Mouse (Mus musculus) hindbrain, embryonic 16.5 days (tissue): ENCODE results near the gene Adam8. TPM values are rescaled to one million over a fixed set of nuclear protein-coding genes. Genes with fewer than 3 reads are reported as not detected.

Experiments
- ATAC-seq: fragments of 200-750 bp; cut with Nextera tagmentation; 2 replicates; pipeline ENCODE4 v1.8.0; 2017; ENCODE audit warnings: moderate TSS enrichment, moderate library complexity
- H3K27ac ChIP-seq: fragments of 300-500 bp; sonication (generic); 2 replicates; pipeline ENCODE4 v1.5.1; 2014; ENCODE audit warnings: low read depth, mild to moderate bottlenecking, control low read depth, low read length, moderate library complexity
- H3K27me3 ChIP-seq: fragments of 300-500 bp; sonication (generic); replicated peaks from 2 replicates; pipeline ENCODE4 v1.6.1; 2014; ENCODE audit warnings: low read length; ENCODE audit not compliant: control insufficient read depth, insufficient read depth
- H3K36me3 ChIP-seq: fragments of 300-500 bp; sonication (generic); 2 replicates; pipeline ENCODE4 v1.6.1; 2014; ENCODE audit warnings: mild to moderate bottlenecking, low read length, moderate library complexity, mixed read lengths; ENCODE audit not compliant: control insufficient read depth, insufficient read depth
- H3K4me1 ChIP-seq: fragments of 300-500 bp; sonication (generic); 2 replicates; pipeline ENCODE4 v1.6.1; 2014; ENCODE audit warnings: low read depth, low read length; ENCODE audit not compliant: control insufficient read depth, insufficient read depth
- H3K4me2 ChIP-seq: fragments of 300-500 bp; sonication (generic); 2 replicates; pipeline ENCODE4 v1.6.1; 2014; ENCODE audit warnings: mild to moderate bottlenecking, low read length, control low read depth, moderate library complexity
- H3K4me3 ChIP-seq: fragments of 300-500 bp; sonication (generic); 2 replicates; pipeline ENCODE4 v1.5.1; 2014; ENCODE audit warnings: mild to moderate bottlenecking, low read length, control low read depth, moderate library complexity
- H3K9ac ChIP-seq: fragments of 300-500 bp; sonication (generic); 2 replicates; pipeline ENCODE4 v1.6.1; 2014; ENCODE audit warnings: low read depth, mild to moderate bottlenecking, control low read depth, low read length, moderate library complexity
- H3K9me3 ChIP-seq: fragments of 300-500 bp; sonication (generic); 2 replicates; pipeline ENCODE4 v1.6.1; 2014; ENCODE audit warnings: mild to moderate bottlenecking, low read length, moderate library complexity; ENCODE audit not compliant: control insufficient read depth
- WGBS: fragments of 180-500 bp; shearing (Covaris S2); extraction: QIAGEN DNeasy Blood & Tissue Kit; methylation state at CpG from one replicate; pipeline ENCODE4 v1.1.7; 2014; 5-methylcytosine and 5-hydroxymethylcytosine counted together
- polyA plus RNA-seq: library from polyadenylated mRNA; unstranded; fragments of >200 nt; fragmentation: Nextera tagmentation; extraction: Ambion mirVana; gene quantifications from 2 replicates; pipeline ENCODE4 v1.2.1, GENCODE M21; 2015

Gene Adam8
- polyA plus RNA-seq, 1 experiment from 2014 or later: 2.8 TPM

GRCm38 (mm10) chr7:139956658-139957057, 35.7 kb downstream of the Adam8 start:
- Histone ChIP-seq H3K9me3 (no peaks in the 10 kb centered on the region), H3K9ac (no peak overlapping the region), H3K4me1 (peaks cover 4% of the 10 kb centered on the region; the same call in 1 of the 2 replicates), H3K4me2 (no peak overlapping the region), H3K4me3 (no peak overlapping the region), H3K27me3 (no peaks in the 10 kb centered on the region), H3K27ac (no peak overlapping the region), H3K36me3 (no peaks in the 10 kb centered on the region)
- no peak for ATAC-seq
- WGBS: 83% methylated on average over 3 of the region's 3 CpGs

GRCm38 (mm10) chr7:139955505-139955904, 36.9 kb downstream of the Adam8 start:
- Histone ChIP-seq H3K9ac (no peak overlapping the region), H3K4me1 (peaks cover 9% of the 10 kb centered on the region), H3K9me3 (no peaks in the 10 kb centered on the region), H3K27ac (no peak overlapping the region), H3K36me3 (no peaks in the 10 kb centered on the region), H3K27me3 (no peaks in the 10 kb centered on the region), H3K4me2 (no peak overlapping the region), H3K4me3 (no peak overlapping the region)
- no peak for ATAC-seq
- WGBS: 75% methylated on average over 4 of the region's 4 CpGs

DNA sequence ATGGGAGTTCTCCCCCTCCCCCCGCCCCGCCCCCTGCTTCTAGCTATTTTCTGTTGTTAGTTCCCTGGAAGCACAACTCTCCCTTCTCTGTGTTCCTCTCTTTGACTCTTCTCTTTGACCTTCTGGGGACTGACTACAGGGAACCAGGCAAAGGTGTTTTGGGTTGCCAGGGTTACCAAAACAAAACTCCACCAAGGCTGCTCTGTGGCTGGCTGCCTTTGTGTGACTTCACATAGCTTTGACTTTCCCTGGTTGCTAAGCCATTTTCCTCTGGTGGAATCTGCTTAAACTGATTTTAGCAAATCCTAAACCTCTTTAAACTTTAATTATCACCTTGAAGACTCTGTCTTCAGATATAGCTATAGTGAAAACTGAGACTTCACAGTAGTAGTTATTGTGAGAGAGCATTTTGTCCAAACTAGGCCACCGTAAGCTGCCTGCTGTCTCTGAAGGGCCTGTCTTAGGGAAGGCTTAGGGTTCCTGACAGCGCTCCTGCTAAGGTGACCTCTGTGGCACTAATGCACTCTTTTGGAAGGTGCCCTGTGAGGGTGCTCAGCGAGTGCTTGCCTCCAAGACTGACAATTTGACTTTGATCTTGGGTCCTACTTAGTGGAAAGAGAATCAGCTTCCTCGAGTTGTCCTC, 40.2 kb downstream of the Adam8 start:
- no peak overlapping the region for H3K4me3 ChIP-seq
- no peak overlapping the region for H3K9ac ChIP-seq
- ATAC-seq: no peak
- peaks cover 13% of the 10 kb centered on the region for H3K4me1 ChIP-seq
- no peaks in the 10 kb centered on the region for H3K9me3 ChIP-seq
- no peaks in the 10 kb centered on the region for H3K36me3 ChIP-seq
- H3K4me2 ChIP-seq: no peak overlapping the region
- WGBS: 54% methylated on average over 6 of the region's 6 CpGs
- no peak overlapping the region for H3K27ac ChIP-seq
- H3K27me3 ChIP-seq: peaks cover 9% of the 10 kb centered on the region

DNA sequence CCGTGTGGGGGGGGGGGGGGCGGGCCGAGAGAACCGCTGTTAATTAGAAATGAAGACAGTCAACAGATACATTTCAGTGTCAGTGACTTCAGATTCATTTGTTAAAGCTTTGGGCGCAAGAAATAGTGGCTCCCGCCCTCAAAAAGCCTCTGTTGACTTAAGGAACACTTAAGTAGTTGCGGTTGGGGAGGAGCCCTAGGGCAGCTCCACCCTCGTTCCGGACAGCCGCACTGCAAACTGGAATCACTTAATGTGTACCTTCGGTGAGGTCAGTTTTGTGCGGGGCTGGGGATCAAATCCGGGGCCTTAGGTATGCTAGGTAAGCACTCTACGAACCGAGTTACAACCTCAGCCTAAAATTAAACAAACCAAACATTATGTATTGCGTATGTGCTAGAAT, 41.3 kb downstream of the Adam8 start:
- no peaks in the 10 kb centered on the region for H3K36me3 ChIP-seq
- peak overlapping the region; percentile 43 for H3K4me3 ChIP-seq
- H3K27me3 ChIP-seq: peaks cover 18% of the 10 kb centered on the region
- no peak for ATAC-seq
- peaks cover 13% of the 10 kb centered on the region for H3K4me1 ChIP-seq
- WGBS: 7% methylated on average over 16 of the region's 16 CpGs
- H3K9me3 ChIP-seq: no peaks in the 10 kb centered on the region
- H3K4me2 ChIP-seq: peak overlapping the region; percentile 80
- no peak overlapping the region for H3K9ac ChIP-seq
- H3K27ac ChIP-seq: no peak overlapping the region

DNA sequence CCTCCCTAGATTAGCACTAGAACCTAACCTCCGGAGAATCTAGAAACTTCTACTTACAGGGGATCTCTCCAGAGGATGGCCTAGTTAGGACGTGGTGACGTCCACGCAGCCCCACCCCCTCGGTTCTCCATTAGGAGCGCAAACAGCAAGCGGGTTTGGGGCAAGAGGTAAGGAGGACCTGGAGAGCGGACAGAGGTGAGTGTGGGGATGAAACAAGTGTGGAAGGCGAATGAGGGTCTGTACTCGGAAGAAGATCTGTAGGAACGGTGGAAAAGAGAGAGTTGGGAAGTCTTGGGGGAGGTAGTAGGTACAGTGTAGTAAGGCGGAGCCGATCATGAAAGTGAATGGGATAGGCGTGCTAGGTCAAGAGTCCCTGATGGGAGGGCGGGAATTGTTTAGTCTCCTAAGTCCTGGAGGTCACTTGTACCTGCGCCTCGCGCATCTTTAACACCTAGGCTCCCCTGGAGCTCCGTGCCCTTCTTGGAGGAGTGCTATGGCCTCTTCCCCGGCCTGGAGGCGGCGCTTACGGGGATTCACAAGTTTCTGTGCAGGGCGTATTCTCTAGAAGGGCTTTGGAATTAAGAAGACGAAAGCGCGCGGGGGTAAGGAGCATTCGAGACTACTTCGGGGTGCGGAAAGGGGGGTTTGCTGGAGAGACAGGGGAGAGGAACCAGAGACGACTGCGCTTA, 41.9 kb downstream of the Adam8 start:
- Histone ChIP-seq H3K4me2 (peak overlapping the region; percentile 80), H3K9me3 (no peaks in the 10 kb centered on the region), H3K27me3 (peaks cover 24% of the 10 kb centered on the region), H3K27ac (no peak overlapping the region), H3K4me1 (peaks cover 13% of the 10 kb centered on the region), H3K36me3 (no peaks in the 10 kb centered on the region), H3K9ac (peak overlapping the region; percentile 35), H3K4me3 (peak overlapping the region; percentile 43)
- peak; percentile 53; the same call in 1 of the 2 replicates for ATAC-seq
- 2% methylated on average over 33 of the region's 33 CpGs for WGBS

DNA sequence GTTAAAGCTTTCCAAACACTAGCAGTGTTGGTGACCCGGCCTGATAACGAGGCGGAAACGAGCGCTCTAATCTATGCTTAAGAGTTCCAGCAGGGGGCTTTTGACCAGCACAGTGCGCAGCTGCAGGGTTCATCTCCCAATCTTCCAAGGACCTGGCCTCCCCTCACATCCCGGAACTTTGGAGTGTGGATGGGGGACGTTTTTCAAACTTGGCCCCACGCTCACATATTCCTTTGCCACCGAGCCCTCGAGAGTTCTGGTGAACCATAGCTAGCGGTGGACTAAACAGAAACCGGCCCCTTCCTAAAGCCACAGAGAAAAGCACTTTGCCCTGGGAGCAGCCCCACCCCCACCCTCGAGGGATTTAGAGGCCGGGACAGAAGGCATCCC, 42.5 kb downstream of the Adam8 start:
- WGBS: under 1% methylated on average over 15 of the region's 15 CpGs
- H3K4me1 ChIP-seq: peaks cover 13% of the 10 kb centered on the region
- H3K9ac ChIP-seq: 0 out of 2 replicates have a peak overlapping the region, but pooled peaks have one; percentile 35
- H3K9me3 ChIP-seq: no peaks in the 10 kb centered on the region
- ATAC-seq: peak; percentile 67; the same call in 1 of the 2 replicates
- H3K36me3 ChIP-seq: no peaks in the 10 kb centered on the region
- peaks cover 30% of the 10 kb centered on the region for H3K27me3 ChIP-seq
- peak overlapping the region; percentile 80 for H3K4me2 ChIP-seq
- no peak overlapping the region for H3K27ac ChIP-seq
- peak overlapping the region; percentile 43 for H3K4me3 ChIP-seq

DNA sequence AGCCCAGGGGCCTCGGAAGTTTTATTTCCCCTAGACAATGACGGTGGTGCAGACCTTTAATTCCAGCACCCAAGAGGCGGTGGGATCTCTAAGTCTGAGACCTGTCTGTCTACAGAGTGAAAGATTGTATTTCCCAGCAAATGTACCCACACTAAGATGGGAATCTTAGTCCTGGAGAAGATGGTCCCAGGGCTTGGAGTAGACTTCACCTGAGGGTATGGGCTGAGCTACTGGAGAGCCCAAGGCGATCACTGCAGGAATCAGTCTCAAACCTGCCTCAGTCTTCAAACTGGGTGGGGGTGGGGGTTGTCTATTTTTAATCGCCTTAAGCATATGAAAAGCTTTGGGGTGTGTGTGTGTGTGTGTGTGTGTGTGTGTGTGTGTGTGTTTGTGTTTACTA, 46.3 kb downstream of the Adam8 start:
- H3K27me3 ChIP-seq: peaks cover 51% of the 10 kb centered on the region
- H3K4me3 ChIP-seq: no peak overlapping the region
- H3K4me2 ChIP-seq: no peak overlapping the region
- no peak overlapping the region for H3K27ac ChIP-seq
- no peaks in the 10 kb centered on the region for H3K36me3 ChIP-seq
- no peak for ATAC-seq
- peaks cover 19% of the 10 kb centered on the region for H3K4me1 ChIP-seq
- H3K9me3 ChIP-seq: no peaks in the 10 kb centered on the region
- WGBS: 34% methylated on average over 5 of the region's 5 CpGs
- H3K9ac ChIP-seq: no peak overlapping the region

GRCm38 (mm10) chr7:139945516-139945915, 46.8 kb downstream of the Adam8 start:
- Histone ChIP-seq H3K4me2 (no peak overlapping the region), H3K9me3 (no peaks in the 10 kb centered on the region), H3K4me1 (peaks cover 15% of the 10 kb centered on the region), H3K4me3 (no peak overlapping the region), H3K27me3 (peaks cover 51% of the 10 kb centered on the region), H3K27ac (no peak overlapping the region), H3K36me3 (no peaks in the 10 kb centered on the region), H3K9ac (no peak overlapping the region)
- ATAC-seq: no peak
- WGBS: 18% methylated on average over 5 of the region's 5 CpGs
